Mouse (Mus musculus) frontal cortex, postnatal 10 days (tissue): ENCODE measurements around the gene Tbc1d2b.

ENCODE experiments used
- DNase-seq, 2 experiments: peaks; one replicate each; pipeline ENCODE4 v3.0.0; 2022; ENCODE audit warnings: low spot score in 2 of 2, mixed read lengths in 1 of 2

Tbc1d2b gene

DNA sequence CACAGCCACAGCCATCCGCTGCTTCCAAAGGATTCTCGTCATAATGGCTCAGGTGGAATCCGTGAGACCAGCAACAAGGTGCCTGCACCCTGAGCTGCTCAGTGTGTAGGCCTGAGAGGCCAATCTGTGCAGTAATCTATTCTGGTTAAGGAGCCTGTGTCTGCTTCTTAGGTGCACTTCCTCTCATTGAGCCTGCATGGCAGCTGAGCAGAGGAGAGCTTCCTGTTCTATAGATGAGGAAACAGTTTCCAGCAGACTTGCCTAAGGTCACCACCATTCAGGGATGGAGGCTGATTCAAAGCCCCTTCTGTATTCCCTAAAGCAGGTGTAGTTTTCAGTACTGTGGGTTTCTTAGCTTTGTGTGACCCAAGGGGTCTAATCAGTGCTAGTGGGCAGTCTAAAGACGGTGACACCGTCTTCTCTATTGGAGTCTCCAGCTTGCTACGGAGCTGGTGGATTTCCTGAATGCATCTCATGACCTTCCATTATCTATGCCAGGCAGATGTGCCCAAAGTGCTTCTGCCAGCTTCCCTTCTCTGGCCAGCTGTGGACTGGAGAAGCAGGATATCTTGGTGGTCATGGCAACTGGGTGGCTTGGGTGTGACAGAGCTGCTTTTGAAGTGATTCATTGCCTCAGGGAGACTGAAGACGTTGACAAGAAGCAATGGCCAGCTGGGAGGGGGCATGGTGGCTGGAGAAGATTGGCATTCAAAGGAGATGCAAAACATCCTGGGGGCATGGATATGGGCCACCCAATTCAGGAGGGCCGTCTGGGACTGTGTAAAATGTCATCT, 97.9 kb downstream of the Tbc1d2b start:
- DNase-seq: no peak

GRCm38 (mm10) chr9:90171421-90171820, 99.2 kb downstream of the Tbc1d2b start:
- peak in 1 of 2 experiments; percentile 0 for DNase-seq

GRCm38 (mm10) chr9:90169965-90170364, 100.6 kb downstream of the Tbc1d2b start:
- no peak for DNase-seq

DNA sequence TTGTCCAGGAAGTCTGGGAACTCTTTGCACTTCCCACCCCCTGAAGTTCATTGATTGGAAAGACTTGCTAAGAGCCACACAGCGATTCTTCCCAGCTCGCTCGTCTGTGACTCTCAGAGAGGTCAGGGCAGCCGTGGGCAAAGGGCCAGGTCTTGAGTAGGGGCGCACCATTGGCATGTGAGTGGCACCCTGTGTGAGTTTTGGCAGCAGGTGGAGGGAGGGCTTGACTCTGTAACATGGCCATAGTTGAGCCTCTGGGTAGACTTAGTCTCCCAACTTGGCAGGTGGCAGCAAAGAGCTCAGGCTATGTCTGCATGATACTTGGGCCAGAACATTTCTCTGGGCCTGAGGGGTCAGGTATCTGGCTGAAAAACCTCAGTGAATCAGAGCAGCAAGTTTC, 104.0 kb downstream of the Tbc1d2b start:
- DNase-seq: peak; percentile 1 to 8

GRCm38 (mm10) chr9:90165590-90165989, 105.0 kb downstream of the Tbc1d2b start:
- DNase-seq: no peak

DNA sequence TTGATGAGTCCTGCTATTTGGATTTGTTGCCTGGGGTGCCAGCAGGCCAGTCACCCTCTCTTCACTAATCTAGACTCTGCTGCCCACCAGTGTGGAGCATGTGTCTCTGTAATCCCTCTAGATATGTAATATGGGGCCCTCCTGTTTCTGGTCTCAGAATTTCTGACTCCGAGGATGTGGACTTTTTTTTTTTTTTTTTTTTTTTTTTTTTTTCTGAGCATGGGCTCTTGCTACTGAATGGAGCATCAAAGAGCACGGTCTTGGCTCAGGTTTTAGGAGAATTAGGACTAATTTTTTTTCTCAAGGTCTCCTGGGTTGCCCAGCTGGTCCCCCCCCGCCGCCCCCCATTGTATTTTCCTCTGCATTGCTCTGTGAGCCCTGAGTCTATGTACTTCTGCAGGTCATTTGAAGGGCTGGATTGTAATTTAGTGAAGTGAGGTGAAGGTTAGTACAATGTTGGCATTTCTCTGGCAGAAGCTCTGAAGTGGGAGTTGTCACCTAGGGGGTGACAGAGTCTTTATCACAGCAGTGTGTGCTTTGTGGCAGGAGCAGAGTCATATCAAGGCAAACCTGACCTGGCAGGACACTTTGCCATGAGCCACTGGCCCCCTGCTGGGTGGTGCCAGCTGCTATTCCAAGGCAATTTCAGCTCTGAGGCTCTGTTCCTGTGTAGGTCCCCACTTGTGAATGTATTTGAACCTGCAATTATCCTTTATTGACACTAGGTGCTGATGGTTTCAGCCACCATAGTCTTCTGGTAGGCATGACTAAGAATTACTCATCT, 105.7 kb downstream of the Tbc1d2b start:
- no peak for DNase-seq

DNA sequence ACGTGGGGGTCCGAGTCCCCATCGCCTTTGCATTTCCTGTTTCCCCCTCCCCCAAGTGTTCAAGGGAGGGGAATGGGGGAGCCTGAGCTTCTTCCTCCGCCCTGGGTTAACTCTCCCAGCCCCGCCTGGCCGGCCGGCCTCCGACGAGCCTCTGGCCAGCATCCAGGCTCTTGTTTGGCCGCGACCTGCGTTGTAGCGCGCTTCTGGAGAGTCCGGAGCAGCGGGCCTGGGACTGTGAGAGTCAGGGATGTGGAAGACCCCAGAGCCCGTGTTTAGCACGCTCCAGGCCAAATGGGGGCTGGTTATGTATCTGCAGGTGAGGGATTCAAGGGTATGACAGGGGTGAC, 106.9 kb downstream of the Tbc1d2b start:
- DNase-seq: peak in 1 of 2 experiments; percentile 29

DNA sequence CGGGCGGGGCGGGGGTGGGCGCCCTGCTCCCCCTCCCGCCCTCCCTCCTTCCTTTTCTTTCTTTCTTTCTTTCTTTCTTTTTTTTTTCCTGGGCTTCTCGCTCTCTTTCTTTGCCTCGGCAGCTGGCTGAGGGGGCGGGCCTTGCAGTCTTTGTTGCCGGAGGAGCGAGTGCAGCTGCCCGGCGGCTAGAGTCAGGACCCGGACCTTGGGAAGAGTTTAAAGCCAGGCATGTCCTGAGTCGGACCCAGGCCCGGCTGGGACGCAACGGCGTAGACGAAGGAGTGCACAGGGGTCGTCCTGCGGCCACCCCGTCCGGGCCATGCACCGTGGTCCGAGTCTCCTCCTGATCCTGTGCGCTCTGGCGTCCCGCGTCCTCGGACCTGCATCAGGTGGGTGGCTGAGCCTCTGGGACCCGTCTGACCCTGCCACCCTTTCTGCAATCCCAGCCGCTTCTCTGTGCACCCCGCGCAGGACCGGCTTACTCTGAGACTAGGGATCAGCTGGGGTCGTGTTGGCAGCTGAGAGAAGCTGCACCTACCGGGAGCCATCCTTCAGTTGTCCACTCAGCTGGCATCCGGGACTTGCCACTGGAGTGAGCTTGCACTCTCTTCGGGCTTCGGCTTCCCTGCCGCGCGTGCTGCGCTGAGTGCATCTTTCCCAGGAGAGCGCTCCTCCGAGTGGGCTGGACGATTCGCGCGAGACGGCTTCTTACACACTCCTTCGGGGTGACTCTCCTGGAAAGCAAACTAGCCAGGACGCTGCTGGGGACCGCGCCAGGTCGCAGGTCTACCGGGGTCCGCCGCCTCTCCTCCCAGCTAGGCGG, 107.5 kb downstream of the Tbc1d2b start, which contains the start of gene Adamts7:
Gene Adamts7, plus strand, starts transcription at position 144 of the 823 bp plus-strand sequence.
- peak in 1 of 2 experiments; percentile 46 for DNase-seq

GRCm38 (mm10) chr9:90162243-90162925, 108.2 kb downstream of the Tbc1d2b start:
- DNase-seq: no peak
